Mouse (Mus musculus) NIH3T3 (cell line): ENCODE results near the gene 4933434E20Rik.

Experiments
- DNase-seq: peaks from one replicate; pipeline ENCODE4 v3.0.0-alpha.2; 2012; ENCODE audit warnings: low read depth

4933434E20Rik gene

GRCm38 (mm10) chr3:90051441-90052350, at the start of gene 4933434E20Rik:
Gene 4933434E20Rik, plus strand, starts transcription at chr3:90051636.
- DNase-seq, result peak; percentile 83

GRCm38 (mm10) chr3:90004091-90004796, 47.2 kb upstream of the 4933434E20Rik start:
- DNase-seq, result no peak

GRCm38 (mm10) chr3:90010291-90010690, 41.1 kb upstream of the 4933434E20Rik start:
- DNase-seq, result peak; percentile 28

- no peak for DNase-seq
These were observed 34.8 kb upstream of the 4933434E20Rik start for GRCm38 (mm10) chr3:90016626-90017025.

GRCm38 (mm10) chr3:90034653-90035052, 16.8 kb upstream of the 4933434E20Rik start:
- DNase-seq, result no peak

GRCm38 (mm10) chr3:90036263-90036662, 15.2 kb upstream of the 4933434E20Rik start:
- no peak for DNase-seq

- no peak for DNase-seq
These were observed 1.7 kb upstream of the 4933434E20Rik start for GRCm38 (mm10) chr3:90049691-90050090.

GRCm38 (mm10) chr3:90052351-90053241, 1.2 kb downstream of the 4933434E20Rik start, which contains the start of gene Ubap2l:
Gene Ubap2l, minus strand, starts transcription at chr3:90052628.
- DNase-seq, result peak; percentile 100

- no peak for DNase-seq
These were observed 10.1 kb downstream of the 4933434E20Rik start for GRCm38 (mm10) chr3:90061549-90061948.

- DNase-seq, result no peak
These were observed 11.1 kb downstream of the 4933434E20Rik start for GRCm38 (mm10) chr3:90062539-90062938.

GRCm38 (mm10) chr3:90064383-90064782, 12.9 kb downstream of the 4933434E20Rik start:
- no peak for DNase-seq

GRCm38 (mm10) chr3:90065553-90065952, 14.1 kb downstream of the 4933434E20Rik start:
- DNase-seq, result peak; percentile 83

GRCm38 (mm10) chr3:90067851-90068250, 16.4 kb downstream of the 4933434E20Rik start:
- DNase-seq, result no peak

GRCm38 (mm10) chr3:90069688-90070087, 18.3 kb downstream of the 4933434E20Rik start:
- DNase-seq, result no peak

- no peak for DNase-seq
These were observed 20.9 kb downstream of the 4933434E20Rik start, which contains the start of gene Tpm3 for GRCm38 (mm10) chr3:90072294-90072693. Gene Tpm3, plus strand, starts transcription at chr3:90072649.

GRCm38 (mm10) chr3:90076921-90077716, 25.7 kb downstream of the 4933434E20Rik start:
- DNase-seq, result peak; percentile 93

GRCm38 (mm10) chr3:90078224-90078623, 26.8 kb downstream of the 4933434E20Rik start:
- DNase-seq, result no peak

GRCm38 (mm10) chr3:90079133-90079762, 27.8 kb downstream of the 4933434E20Rik start:
- DNase-seq, result peak; percentile 98

GRCm38 (mm10) chr3:90079763-90080497, 28.5 kb downstream of the 4933434E20Rik start:
- DNase-seq, result peak; percentile 77

GRCm38 (mm10) chr3:90080498-90080863, 29.0 kb downstream of the 4933434E20Rik start:
- no peak for DNase-seq
